Mouse (Mus musculus) urinary bladder, postnatal 4 days (tissue): Measurements from ENCODE around the gene Gm20683.

Experiments used
- DNase-seq, 2 experiments: peaks; one replicate each; pipeline ENCODE4 v3.0.0; 2021 to 2022; ENCODE audit warnings: low spot score in 2 of 2

Gene Gm20683

GRCm38 (mm10) chr17:25841117-25841880, at the start of gene Gm20683:
TSS of gene Gm20683 (minus strand) at chr17:25841763.
- DNase-seq = no peak

DNA sequence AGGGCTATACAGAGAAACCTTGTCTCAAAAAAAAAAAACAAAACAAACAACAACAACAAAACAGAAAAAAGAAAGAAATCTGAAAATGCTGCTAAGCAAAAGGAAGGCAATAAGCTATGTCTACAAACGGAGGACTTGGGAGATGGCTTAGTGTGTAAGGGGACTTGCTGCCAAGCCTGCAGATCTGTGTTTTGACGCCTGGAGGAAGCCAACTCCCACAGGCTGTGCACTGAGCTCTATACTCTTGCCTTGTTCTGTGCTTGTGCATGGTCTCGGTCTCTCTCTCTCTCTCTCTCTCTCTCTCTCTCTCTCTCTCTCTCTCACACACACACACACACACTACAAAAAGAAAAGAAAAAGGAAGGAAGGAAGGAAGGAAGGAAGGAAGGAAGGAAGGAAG, 47.3 kb upstream of the Gm20683 start:
- no peak for DNase-seq

DNA sequence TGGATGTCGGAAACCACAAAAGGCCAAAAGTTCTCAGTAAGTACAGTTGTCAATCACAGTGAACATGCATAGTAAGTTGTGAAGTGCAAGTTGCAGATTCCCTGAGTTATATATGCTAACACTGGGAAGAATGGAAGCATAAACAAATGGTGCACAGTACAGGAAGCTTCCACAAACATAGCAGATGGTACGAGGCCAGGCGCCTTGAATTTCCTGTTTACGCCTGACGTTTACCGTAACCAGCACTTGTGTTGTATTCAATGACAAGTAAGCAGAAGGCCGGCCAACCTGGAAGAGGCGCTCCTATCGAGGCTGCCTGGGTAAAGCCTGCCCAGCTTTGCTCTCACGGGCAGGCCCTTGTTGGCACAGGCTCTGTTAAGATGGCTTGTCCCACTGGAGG, 45.9 kb upstream of the Gm20683 start:
- no peak for DNase-seq

- no peak for DNase-seq
These were observed 45.2 kb upstream of the Gm20683 start for GRCm38 (mm10) chr17:25886806-25887205.

DNA sequence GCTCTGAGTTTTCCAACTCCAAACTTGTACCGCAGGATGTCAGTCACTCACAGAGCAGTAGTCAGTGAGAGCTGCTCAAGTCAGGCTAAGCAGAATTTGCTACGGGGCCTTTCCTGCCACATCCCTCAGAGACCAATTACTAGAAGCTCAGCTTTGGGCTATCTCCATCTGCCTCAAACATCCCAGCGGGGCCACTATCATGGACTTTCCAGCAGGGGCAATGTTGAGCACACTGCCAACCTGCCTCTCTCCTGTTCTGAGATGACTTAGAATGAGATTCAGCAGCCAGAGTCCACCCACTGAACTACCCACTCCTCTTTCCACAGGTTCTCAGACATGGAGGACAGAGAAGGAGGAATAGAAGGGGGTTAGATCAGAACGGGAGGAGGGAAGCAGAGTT, 44.1 kb upstream of the Gm20683 start:
- DNase-seq = no peak

- DNase-seq = no peak
These were observed 42.3 kb upstream of the Gm20683 start for GRCm38 (mm10) chr17:25883824-25884223.

DNA sequence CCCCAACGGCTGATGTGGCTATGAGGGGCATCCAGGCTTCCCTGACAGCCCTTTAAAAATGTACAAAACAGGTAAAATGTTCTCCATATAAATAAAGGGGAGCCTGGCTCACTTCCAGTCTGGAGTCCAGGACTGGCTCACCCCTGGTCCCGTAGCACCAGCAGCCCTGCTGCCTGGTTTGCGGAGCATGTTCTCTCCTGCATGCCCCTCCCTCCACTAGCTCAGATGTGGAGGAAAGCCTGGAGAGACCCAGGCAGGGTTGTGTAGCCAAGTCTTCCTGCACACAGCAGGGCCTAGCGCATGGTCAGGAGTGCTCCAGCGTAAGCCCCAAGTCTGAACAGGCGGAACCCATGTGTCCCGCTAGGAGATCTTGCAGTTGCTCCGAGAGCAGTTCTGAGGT, 41.7 kb upstream of the Gm20683 start:
- DNase-seq = no peak

GRCm38 (mm10) chr17:25882306-25882705, 40.7 kb upstream of the Gm20683 start:
- DNase-seq = no peak

DNA sequence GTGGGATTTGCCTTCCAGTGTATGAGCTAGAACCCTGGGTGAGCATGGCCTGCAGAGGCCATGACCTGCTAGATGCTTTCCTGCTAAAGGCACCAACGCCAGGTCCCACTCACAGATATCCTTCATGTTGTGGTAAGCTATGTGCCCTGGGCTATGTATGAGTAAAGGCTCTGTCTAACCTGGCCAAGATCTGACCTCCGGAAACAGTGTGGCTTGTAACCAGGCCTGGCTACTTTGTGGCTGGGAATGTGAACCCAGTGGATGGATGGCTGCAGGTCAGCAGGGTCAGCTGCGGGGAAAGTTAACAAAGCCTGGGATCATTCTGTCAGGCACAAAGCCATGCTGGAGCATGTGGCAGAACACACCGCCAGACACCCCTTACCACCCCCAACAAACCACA, 40.1 kb upstream of the Gm20683 start:
- no peak for DNase-seq

DNA sequence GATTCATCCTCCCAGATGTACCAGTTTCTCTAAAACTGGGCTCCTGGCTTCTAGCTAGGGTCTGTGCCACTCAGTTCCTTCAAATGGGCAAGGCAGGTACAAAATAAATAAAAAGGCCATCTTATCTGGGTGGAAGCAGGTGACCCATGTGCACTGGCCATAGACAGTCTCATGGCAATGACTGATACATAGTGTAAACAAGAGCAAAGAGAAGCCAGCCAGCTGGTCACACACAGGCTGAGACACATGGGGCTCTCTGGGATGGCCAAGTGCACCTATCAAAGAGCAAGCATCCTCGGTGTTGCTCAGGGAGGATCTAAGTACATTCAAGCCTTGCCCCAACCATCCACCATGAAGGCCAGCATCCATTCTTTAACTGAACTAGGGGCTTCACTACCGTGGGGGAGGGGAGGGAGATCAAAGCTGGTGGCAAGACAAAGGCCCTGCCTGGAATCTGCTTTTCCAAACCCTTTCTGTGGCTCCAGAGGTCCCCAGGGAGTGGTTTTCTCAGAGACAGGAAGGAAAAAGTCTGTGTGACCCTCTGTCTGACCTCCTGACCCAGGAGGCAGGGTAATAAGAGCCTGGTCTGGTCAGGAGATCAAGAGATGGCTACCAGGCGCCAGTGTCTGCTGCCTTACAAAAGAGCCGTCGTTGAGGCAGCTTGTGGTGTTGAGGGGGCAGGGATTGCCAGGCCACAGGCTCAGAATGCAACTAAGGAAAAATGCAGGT, 39.5 kb upstream of the Gm20683 start:
- DNase-seq = no peak

DNA sequence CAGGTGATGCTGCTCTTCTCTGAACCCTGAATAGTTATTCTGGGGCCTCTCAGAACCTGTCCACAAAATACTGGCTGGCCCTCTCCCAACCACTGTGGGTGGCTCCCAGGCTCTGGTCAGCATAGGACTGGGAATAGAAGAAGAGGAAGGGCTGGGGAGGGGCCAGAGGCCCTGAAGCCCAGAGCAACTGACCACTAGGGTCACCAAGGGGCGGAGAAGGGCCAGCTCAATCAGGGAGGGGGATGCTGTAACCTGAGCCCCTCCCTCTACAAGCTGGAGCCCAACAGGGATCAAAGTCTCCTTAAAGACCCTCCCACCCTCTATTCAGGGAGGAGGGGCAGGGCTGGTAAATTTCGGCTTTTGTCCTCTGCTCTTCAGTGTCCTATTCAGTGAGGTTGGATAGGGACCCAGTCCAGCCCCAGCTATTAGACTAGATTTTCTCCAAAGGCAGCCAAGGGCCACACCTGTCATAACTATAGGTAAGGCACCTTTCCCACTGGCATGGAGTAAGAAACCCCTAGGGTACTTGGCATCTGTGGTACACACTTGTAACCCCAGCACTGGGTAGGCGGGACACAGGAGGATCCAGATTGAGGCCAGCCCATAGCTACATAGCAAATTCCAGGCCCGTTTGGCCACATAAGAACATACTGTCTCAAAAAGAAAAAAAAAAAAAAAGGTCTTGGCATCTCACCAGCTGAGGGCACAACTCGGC, 38.8 kb upstream of the Gm20683 start, which contains the start of gene Wfikkn1:
Wfikkn1 (minus strand) TSS at position 663 of the 715 bp plus-strand sequence.
- DNase-seq = no peak

- no peak for DNase-seq
These were observed 38.2 kb upstream of the Gm20683 start for GRCm38 (mm10) chr17:25879750-25880149.

DNA sequence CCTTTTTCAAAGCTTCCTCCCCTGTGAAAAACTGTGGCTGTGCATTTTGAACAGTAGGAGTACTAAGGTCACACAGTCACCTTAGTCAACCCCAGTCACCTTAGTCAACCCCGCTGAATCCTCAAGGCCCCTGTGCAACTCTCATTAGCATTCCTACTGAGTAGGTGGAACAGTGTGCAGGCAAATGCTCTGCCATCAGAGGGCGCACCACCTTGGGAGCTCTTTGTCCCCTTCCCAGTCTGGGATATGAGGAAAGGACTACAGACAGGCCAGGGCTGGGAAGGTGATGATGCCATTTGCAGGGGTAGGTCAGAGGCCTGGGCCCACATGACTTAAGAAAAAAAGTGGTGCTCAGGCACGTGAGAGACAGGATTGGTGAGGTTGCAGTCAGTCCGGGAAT, 37.7 kb upstream of the Gm20683 start:
- DNase-seq = no peak

GRCm38 (mm10) chr17:25878611-25879180, 37.1 kb upstream of the Gm20683 start:
- no peak for DNase-seq

- DNase-seq = no peak
These were observed 36.4 kb upstream of the Gm20683 start for GRCm38 (mm10) chr17:25877741-25878610.

GRCm38 (mm10) chr17:25877025-25877424, 35.5 kb upstream of the Gm20683 start:
- no peak for DNase-seq

DNA sequence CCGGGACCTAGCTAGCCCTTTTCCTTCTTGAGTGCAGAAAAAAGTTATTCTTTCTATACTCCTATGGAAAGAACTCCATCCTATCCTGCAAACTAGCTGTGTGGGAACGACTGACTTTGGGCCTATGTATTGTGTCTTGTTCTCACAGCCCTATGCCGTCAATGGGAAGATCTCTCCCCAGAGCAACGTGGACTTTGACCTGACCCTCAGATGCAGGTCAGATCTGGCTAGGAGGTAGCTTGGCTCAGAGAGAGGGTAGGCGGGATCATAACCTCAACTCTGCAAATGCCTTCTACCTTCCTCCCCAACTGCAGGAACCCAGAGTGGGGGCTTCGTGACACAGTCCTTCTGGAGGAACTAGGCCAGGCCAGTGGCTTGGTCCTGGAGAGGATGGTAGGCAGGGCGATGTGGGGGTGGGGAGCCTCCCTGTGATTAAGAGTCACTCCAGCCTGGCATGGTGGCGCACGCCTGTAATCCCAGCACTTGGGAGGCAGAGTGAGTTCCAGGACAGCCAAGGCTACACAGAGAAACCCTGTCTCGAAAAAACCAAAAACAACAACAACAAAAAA, 34.9 kb upstream of the Gm20683 start:
- DNase-seq = no peak

- DNase-seq = peak; percentile 85 to 89
These were observed 33.9 kb upstream of the Gm20683 start for GRCm38 (mm10) chr17:25875171-25876136.

DNA sequence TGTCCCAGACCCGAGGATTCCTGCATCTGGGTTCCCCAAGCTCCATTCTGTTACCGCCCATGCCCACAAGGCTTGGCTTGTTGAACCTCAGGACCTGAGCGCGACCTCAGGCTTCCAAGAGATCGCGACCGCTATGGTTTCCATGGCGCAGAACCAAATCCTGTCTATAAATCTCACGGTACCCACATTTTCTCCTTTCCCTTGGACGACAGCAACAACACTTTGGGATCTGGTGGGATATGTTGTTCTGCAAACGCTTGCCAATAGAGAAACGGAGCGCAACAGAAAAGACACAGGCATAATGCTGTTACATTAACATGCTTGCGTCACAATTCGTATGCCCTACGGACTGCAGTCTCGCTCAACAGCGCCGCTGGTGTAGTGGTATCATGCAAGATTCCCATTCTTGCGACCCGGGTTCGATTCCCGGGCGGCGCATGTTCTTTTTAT, 33.2 kb upstream of the Gm20683 start, which contains the start of gene Mettl26:
Mettl26 (plus strand) TSS at position 354 of the 450 bp plus-strand sequence.
- peak; percentile 83 to 96 for DNase-seq
